Mouse (Mus musculus) ES-E14 (cell line): ENCODE results near the gene Tmub1. TPM values are rescaled to one million over a fixed set of nuclear protein-coding genes. Genes with fewer than 3 reads are reported as not detected.

ENCODE experiments used
- DNase-seq: peaks from one replicate; pipeline ENCODE4 v3.0.0-alpha.2; 2013; ENCODE audit warnings: low read depth, low spot score
- H3K27ac ChIP-seq: 2 replicates; pipeline ENCODE4 v1.5.1; 2012; ENCODE audit warnings: low read depth, mild to moderate bottlenecking, low read length, moderate library complexity, mixed read lengths; ENCODE audit not compliant: poor library complexity, insufficient read depth, severe bottlenecking
- H3K36me3 ChIP-seq: 2 replicates; pipeline ENCODE4 v1.6.1; 2012; ENCODE audit warnings: mild to moderate bottlenecking, low read length, moderate library complexity, mixed read lengths; ENCODE audit not compliant: control insufficient read depth, poor library complexity, insufficient read depth, severe bottlenecking
- H3K4me1 ChIP-seq, 2 experiments: fragments of 150-350 bp in 1 of 2; sonication (generic) in 1 of 2; 2 replicates each; pipeline ENCODE4 v1.6.1; 2012; ENCODE audit warnings: low read length in 2 of 2, mild to moderate bottlenecking in 1 of 2, mixed read lengths in 1 of 2; ENCODE audit not compliant: control insufficient read depth in 2 of 2, insufficient read depth in 2 of 2, poor library complexity in 1 of 2
- H3K4me3 ChIP-seq, 2 experiments: fragments of 150-350 bp in 1 of 2; sonication (generic) in 1 of 2; 2 replicates each; pipeline ENCODE4 v1.5.1; 2012; ENCODE audit warnings: low read length in 2 of 2, low read depth in 1 of 2, mild to moderate bottlenecking in 1 of 2, mixed read lengths in 1 of 2; ENCODE audit not compliant: insufficient read depth in 1 of 2, poor library complexity in 1 of 2, severe bottlenecking in 1 of 2
- H3K9ac ChIP-seq: 2 replicates; pipeline ENCODE4 v1.6.1; 2012; ENCODE audit warnings: low read depth, mild to moderate bottlenecking, low read length, mixed read lengths; ENCODE audit not compliant: poor library complexity, insufficient read depth, severe bottlenecking
- H3K9me3 ChIP-seq: fragments of 150-350 bp; sonication (generic); 2 replicates; pipeline ENCODE4 v1.6.1; 2012; ENCODE audit warnings: low read depth, mild to moderate bottlenecking, low read length; ENCODE audit not compliant: control insufficient read depth, insufficient read depth
- CHD2 ChIP-seq: IDR thresholded peaks from 2 replicates; pipeline ENCODE4 v1.6.1; 2014; ENCODE audit warnings: mild to moderate bottlenecking, low read depth, low read length, inconsistent platforms
- HCFC1 ChIP-seq: IDR thresholded peaks from 2 replicates; pipeline ENCODE4 v1.6.1; 2012; ENCODE audit warnings: low read length, inconsistent platforms, borderline replicate concordance; ENCODE audit not compliant: insufficient read depth
- MAFK ChIP-seq: IDR thresholded peaks from 2 replicates; pipeline ENCODE4 v1.6.1; 2014; ENCODE audit warnings: mild to moderate bottlenecking, low read depth, low read length, inconsistent platforms; ENCODE audit not compliant: insufficient read depth
- ZC3H11A ChIP-seq: IDR thresholded peaks from 2 replicates; pipeline ENCODE4 v1.6.1; 2012; ENCODE audit warnings: low read depth, mild to moderate bottlenecking, inconsistent platforms, low read length, borderline replicate concordance
- ZNF384 ChIP-seq: IDR thresholded peaks from 2 replicates; pipeline ENCODE4 v1.6.1; 2012; ENCODE audit warnings: low read depth, low read length, inconsistent platforms
- in situ Hi-C, 2 experiments: fragments of 600-800 bp; cut with MboI; formaldehyde crosslinking; loops; one replicate each; pipeline ENCODE4 v1.15.1; 2025; ENCODE audit warnings: low sequenced_read_pairs in 2 of 2, inconsistent platforms in 1 of 2; ENCODE audit not compliant: unreplicated experiment in 2 of 2
- total RNA-seq: library from RNA; depleted of rRNA; stranded (reverse); fragments of 300-350 nt; gene quantifications from 2 replicates; pipeline ENCODE4 v1.2.3, GENCODE M21; 2012

Gene Tmub1
- total RNA-seq, 1 experiment, result 7.8 TPM

GRCm38 (mm10) chr5:24466762-24467161, 19.1 kb upstream of the Tmub1 start:
- no peak for TF ChIP-seq ZC3H11A
- no peak for TF ChIP-seq ZNF384
- TF ChIP-seq MAFK, result no peak
- TF ChIP-seq HCFC1, result no peak
- TF ChIP-seq CHD2, result no peak
- no peak overlapping the region; the same call in 1 of the 2 replicates for H3K9ac ChIP-seq

GRCm38 (mm10) chr5:24455613-24456012, 8.0 kb upstream of the Tmub1 start:
- Histone ChIP-seq H3K9ac (peak overlapping the region; percentile 58), H3K4me3 (no peak overlapping the region), H3K27ac (no peak overlapping the region), H3K36me3 (no peaks in the 10 kb centered on the region; the same call in 1 of the 2 replicates), H3K4me1 (peaks cover 3 to 18% of the 10 kb centered on the region in 2 experiments; a peak in 2 of 4 replicates), H3K9me3 (no peaks in the 10 kb centered on the region)
- in situ Hi-C loops, result no loop called here
- DNase-seq, result no peak
- TF ChIP-seq ZC3H11A (no peak), ZNF384 (no peak), HCFC1 (no peak), CHD2 (no peak), MAFK (no peak)

More at GRCm38 (mm10) chr5:24466762-24467161, 19.1 kb upstream of the Tmub1 start:
- H3K27ac ChIP-seq, result no peak overlapping the region
- H3K36me3 ChIP-seq, result no peaks in the 10 kb centered on the region
- no peaks in the 10 kb centered on the region for H3K9me3 ChIP-seq
- DNase-seq, result no peak
- in situ Hi-C loops, result loop anchor here in 1 of 2 experiments (10.0 kb wide), 1 partner anchor 58 kb away; the partner anchor contains the start of gene Gbx1
- 0 out of 4 replicates have a peak, but pooled peaks cover 0 to 2% of the 10 kb centered on the region in 2 experiments for H3K4me1 ChIP-seq
- H3K4me3 ChIP-seq, result peak overlapping the region in 1 of 2 experiments; percentile 39; a peak in 1 of 4 replicates

GRCm38 (mm10) chr5:24455076-24455475, 7.4 kb upstream of the Tmub1 start:
- Histone ChIP-seq H3K36me3 (no peaks in the 10 kb centered on the region; the same call in 1 of the 2 replicates), H3K27ac (no peak overlapping the region), H3K4me3 (peak overlapping the region in 1 of 2 experiments; percentile 7; a peak in 1 of 4 replicates), H3K9me3 (no peaks in the 10 kb centered on the region), H3K9ac (no peak overlapping the region), H3K4me1 (peaks cover 3 to 18% of the 10 kb centered on the region in 2 experiments; a peak in 2 of 4 replicates)
- in situ Hi-C loops, result no loop called here
- no peak for TF ChIP-seq HCFC1
- no peak for TF ChIP-seq MAFK
- no peak for TF ChIP-seq ZNF384
- DNase-seq, result no peak

- in situ Hi-C loops, result loop anchor here in 1 of 2 experiments (5.0 kb wide), 1 partner anchor 37 kb away; no protein-coding TSS in a partner anchor
- H3K4me3 ChIP-seq, result no peak overlapping the region
- H3K27ac ChIP-seq, result no peak overlapping the region
- no peaks in the 10 kb centered on the region for H3K9me3 ChIP-seq
- H3K36me3 ChIP-seq, result no peaks in the 10 kb centered on the region; the same call in 1 of the 2 replicates
- no peak overlapping the region for H3K9ac ChIP-seq
- no peak for DNase-seq
- TF ChIP-seq MAFK, result no peak
- TF ChIP-seq ZC3H11A, result no peak
- no peak for TF ChIP-seq HCFC1
- TF ChIP-seq CHD2, result no peak
- TF ChIP-seq ZNF384, result no peak
- peaks cover 3 to 18% of the 10 kb centered on the region in 2 experiments; a peak in 2 of 4 replicates for H3K4me1 ChIP-seq
These were observed 6.3 kb upstream of the Tmub1 start for GRCm38 (mm10) chr5:24453985-24454303.
